Mouse (Mus musculus) liver, embryonic 13.5 days (tissue): ENCODE results near the gene Bbof1. TPM values are rescaled to one million over a fixed set of nuclear protein-coding genes. Genes with fewer than 3 reads are reported as not detected.

Source experiments
- ATAC-seq: fragments of 200-750 bp; cut with Nextera tagmentation; 2 replicates; pipeline ENCODE4 v1.8.0; 2017; ENCODE audit warnings: low read depth, mild to moderate bottlenecking, moderate number of reproducible peaks, moderate library complexity
- DNase-seq: peaks from one replicate; pipeline ENCODE4 v3.0.0; 2022
- H3K27ac ChIP-seq: fragments of 300-500 bp; sonication (generic); 2 replicates; pipeline ENCODE4 v1.5.1; 2015; ENCODE audit warnings: moderate library complexity, mild to moderate bottlenecking, inconsistent platforms
- H3K27me3 ChIP-seq: fragments of 300-500 bp; sonication (generic); 2 replicates; pipeline ENCODE4 v1.6.1; 2015; ENCODE audit warnings: mild to moderate bottlenecking, inconsistent platforms
- H3K36me3 ChIP-seq: fragments of 300-500 bp; sonication (generic); 2 replicates; pipeline ENCODE4 v1.6.1; 2015; ENCODE audit warnings: mild to moderate bottlenecking, inconsistent platforms
- H3K4me1 ChIP-seq: fragments of 300-500 bp; sonication (generic); replicated peaks from 2 replicates; pipeline ENCODE4 v1.6.1; 2015; ENCODE audit warnings: inconsistent platforms
- H3K4me2 ChIP-seq: fragments of 300-500 bp; sonication (generic); 2 replicates; pipeline ENCODE4 v1.6.1; 2015; ENCODE audit warnings: inconsistent platforms, mild to moderate bottlenecking, moderate library complexity
- H3K4me3 ChIP-seq: fragments of 300-500 bp; sonication (generic); replicated peaks from 2 replicates; pipeline ENCODE4 v1.5.1; 2015; ENCODE audit warnings: mild to moderate bottlenecking, inconsistent platforms
- H3K9ac ChIP-seq: fragments of 300-500 bp; sonication (generic); 2 replicates; pipeline ENCODE4 v1.6.1; 2015; ENCODE audit warnings: mild to moderate bottlenecking, inconsistent platforms
- H3K9me3 ChIP-seq: fragments of 300-500 bp; sonication (generic); replicated peaks from 2 replicates; pipeline ENCODE4 v1.6.1; 2016; ENCODE audit warnings: inconsistent platforms
- WGBS: fragments of 180-500 bp; shearing (Covaris S2); methylation state at CpG from one replicate; pipeline ENCODE4 v1.1.7; 2015; ENCODE audit not compliant: insufficient replicate concordance; 5-methylcytosine and 5-hydroxymethylcytosine counted together
- polyA plus RNA-seq: library from polyadenylated mRNA; unstranded; fragments of >200 nt; fragmentation: Nextera tagmentation; extraction: Ambion mirVana; gene quantifications from 2 replicates; pipeline ENCODE4 v1.2.1, GENCODE M21; 2015

The Bbof1 gene
- polyA plus RNA-seq, 1 experiment from 2014 or later: 0.24 TPM

DNA sequence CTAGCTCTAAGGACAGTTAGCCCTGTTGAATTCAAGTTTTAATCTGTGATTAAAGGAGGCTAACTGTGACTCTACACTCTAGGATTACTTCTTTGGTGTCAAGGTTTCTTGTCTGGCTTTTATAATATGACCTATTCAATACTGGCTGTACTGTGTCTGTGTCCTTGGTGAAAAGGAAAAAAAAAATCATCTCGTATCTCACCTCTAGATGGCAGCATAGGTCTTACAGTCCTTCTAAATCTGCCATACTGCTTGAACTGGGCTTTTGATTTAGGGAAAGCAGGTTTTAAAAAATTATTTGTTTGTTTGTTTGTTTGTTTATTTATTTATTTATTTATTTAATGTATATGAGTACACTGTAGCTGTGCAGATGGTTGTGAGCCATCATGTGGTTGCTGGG is 59.8 kb downstream of the Bbof1 start:
- no peak for DNase-seq
- H3K4me3 ChIP-seq: no peak overlapping the region
- WGBS: 0% methylated on average over 1 of the region's 1 CpGs
- H3K4me1 ChIP-seq: no peaks in the 10 kb centered on the region
- no peak overlapping the region for H3K4me2 ChIP-seq
- no peak overlapping the region for H3K9ac ChIP-seq
- no peak for ATAC-seq
- H3K27ac ChIP-seq: no peak overlapping the region
- no peaks in the 10 kb centered on the region for H3K27me3 ChIP-seq
- H3K9me3 ChIP-seq: no peaks in the 10 kb centered on the region
- H3K36me3 ChIP-seq: peaks cover 43% of the 10 kb centered on the region

DNA sequence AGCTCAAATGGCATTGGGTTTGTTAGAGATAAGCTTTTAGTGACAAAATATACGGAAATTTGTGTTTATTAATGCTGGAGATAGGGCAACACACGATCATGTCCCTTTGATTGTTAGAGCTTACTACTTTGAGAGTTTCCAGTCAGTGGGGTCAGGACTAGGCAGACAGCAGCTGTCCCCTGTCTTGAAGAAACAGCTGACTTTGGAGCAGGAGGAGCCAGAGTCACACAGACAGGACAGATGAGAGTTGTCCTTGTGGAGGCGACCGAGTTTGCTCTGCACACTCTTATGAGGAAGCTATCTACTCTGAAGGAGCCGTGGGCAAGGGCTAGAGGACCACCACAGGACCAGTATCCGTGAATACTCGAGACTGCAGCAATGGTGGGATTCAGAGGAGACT is 70.1 kb downstream of the Bbof1 start:
- H3K4me1 ChIP-seq: peaks cover 20% of the 10 kb centered on the region
- H3K36me3 ChIP-seq: peaks cover 17% of the 10 kb centered on the region
- 82% methylated on average over 7 of the region's 7 CpGs for WGBS
- no peak overlapping the region for H3K9ac ChIP-seq
- no peaks in the 10 kb centered on the region for H3K9me3 ChIP-seq
- no peak overlapping the region for H3K4me2 ChIP-seq
- no peak for ATAC-seq
- H3K4me3 ChIP-seq: no peak overlapping the region
- DNase-seq: no peak
- no peak overlapping the region for H3K27ac ChIP-seq
- H3K27me3 ChIP-seq: no peaks in the 10 kb centered on the region

DNA sequence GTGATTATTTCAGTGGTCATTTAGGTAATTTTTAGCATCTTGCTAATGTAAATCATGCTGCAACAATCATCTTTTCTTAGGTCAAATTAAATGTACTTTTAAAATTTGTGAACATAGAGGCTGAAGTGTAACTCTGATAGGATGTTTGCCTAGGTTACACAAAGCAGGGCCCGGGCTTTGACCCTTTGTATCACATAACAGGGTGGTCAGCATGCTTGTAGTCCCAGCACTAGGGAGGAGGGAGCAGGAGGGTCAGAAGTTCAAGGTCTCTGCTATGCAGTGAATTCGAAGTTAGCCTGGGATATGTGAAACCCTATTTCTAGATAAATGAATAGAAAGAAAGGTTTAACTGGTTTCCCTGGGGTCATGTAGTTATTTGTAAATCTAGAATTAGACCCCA is 72.4 kb downstream of the Bbof1 start:
- H3K4me1 ChIP-seq: peaks cover 29% of the 10 kb centered on the region
- H3K4me2 ChIP-seq: no peak overlapping the region
- H3K4me3 ChIP-seq: no peak overlapping the region
- H3K9ac ChIP-seq: no peak overlapping the region
- H3K27me3 ChIP-seq: no peaks in the 10 kb centered on the region
- H3K27ac ChIP-seq: no peak overlapping the region
- 0 out of 2 replicates have a peak, but pooled peaks have one; percentile 50 for ATAC-seq
- H3K36me3 ChIP-seq: peaks cover 12% of the 10 kb centered on the region
- H3K9me3 ChIP-seq: no peaks in the 10 kb centered on the region
- WGBS: 65% methylated on average over 2 of the region's 2 CpGs
- DNase-seq: no peak

DNA sequence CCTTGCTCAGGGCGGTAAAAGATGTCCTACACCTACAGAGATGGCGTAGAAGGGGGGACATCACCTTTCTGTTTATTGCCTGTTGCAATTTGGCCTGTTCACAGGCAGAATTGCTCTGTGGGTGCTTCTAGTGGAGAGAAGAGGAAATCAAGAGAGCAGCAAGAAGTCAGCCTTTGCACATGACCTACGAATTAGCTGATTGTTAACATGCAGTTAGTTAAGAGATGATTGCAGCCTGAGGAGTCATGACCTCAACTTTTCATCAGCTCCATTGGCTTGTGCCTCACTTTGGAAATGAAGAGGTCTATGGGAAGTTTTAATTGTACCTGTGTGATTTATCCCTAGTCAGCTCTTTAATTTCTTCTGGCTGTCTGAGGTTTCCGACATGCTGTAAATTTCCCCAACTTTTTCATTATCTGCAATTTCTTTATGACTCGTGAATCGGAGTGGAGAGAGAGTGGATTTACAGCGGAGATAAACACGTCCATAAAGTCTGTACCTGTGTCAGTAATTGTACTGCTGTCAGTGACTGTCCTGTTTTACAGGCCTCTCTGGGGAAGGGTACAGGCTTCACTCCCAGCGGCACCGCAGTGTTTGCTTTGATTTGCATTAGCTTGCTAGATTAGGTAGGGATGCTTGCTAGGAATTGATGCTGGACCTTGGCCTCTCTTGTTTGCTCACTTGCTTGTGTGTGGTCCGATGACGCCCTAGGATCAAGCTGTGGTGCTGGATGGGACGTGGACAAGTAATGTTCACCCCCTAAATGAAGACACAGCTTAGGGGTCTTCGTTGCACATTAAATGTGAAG is 74.1 kb downstream of the Bbof1 start:
- peak overlapping the region; percentile 45 for H3K27ac ChIP-seq
- 80% methylated on average over 14 of the region's 14 CpGs for WGBS
- H3K9ac ChIP-seq: no peak overlapping the region
- H3K4me1 ChIP-seq: peaks cover 34% of the 10 kb centered on the region
- DNase-seq: no peak
- peak; percentile 68; the same call in 1 of the 2 replicates for ATAC-seq
- no peak overlapping the region for H3K4me3 ChIP-seq
- no peaks in the 10 kb centered on the region for H3K9me3 ChIP-seq
- no peak overlapping the region for H3K4me2 ChIP-seq
- H3K36me3 ChIP-seq: peaks cover 12% of the 10 kb centered on the region
- no peaks in the 10 kb centered on the region for H3K27me3 ChIP-seq

DNA sequence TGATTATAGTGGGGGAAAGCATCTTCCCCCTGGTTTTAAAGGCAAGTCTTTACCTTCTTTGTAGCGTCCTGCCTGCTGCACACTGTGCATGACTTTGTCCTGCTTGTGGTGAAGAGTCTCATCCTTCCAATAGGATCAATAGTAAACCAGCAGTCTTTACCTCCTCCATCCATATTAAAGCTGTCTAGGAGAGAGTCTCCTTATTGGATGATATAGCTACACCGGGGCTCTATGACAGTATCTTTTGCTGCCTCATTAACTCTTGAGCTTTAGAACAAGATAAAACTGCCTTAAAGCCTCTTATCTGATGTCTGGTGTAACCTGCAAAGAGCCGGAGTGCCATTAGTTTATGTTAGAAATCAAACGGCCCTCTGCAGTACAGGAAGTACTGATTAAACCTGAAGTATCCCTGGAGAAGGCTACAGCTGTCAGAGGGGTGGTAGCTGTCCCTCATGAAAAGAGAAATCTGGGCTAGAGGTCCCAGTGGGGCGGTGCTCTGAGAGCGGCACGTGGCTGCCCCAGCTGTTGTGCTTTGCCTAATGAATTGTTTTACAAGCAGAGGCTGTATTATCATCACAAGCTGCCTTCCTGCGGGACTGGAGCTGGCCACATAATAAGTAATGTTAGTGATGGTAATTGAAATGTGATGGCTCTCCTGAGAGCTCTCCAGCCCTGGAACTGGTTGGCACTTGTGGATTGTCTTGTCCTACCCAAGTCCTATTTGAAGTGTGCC is 78.6 kb downstream of the Bbof1 start:
- Histone ChIP-seq H3K27ac (no peak overlapping the region), H3K27me3 (no peaks in the 10 kb centered on the region), H3K4me1 (peaks cover 28% of the 10 kb centered on the region), H3K4me2 (no peak overlapping the region), H3K4me3 (no peak overlapping the region), H3K9ac (no peak overlapping the region), H3K9me3 (no peaks in the 10 kb centered on the region), H3K36me3 (0 out of 2 replicates have a peak, but pooled peaks cover 6% of the 10 kb centered on the region)
- no peak for ATAC-seq
- no peak for DNase-seq
- 45% methylated on average over 8 of the region's 8 CpGs for WGBS

Other genes starting within 250 kb of the Bbof1 start
- 3.7 and 4.4 TPM in 2 replicates for gene Elmsan1, start 190.2 kb upstream of the Bbof1 start, polyA plus RNA-seq
- 29.3 and 36.5 TPM in 2 replicates for gene Ptgr2, start 123.8 kb upstream of the Bbof1 start, polyA plus RNA-seq
- gene Zfp410, start 92.2 kb upstream of the Bbof1 start, polyA plus RNA-seq: 44.5 and 49.1 TPM in 2 replicates
- gene Coq6, start 47.4 kb upstream of the Bbof1 start, polyA plus RNA-seq: 29.4 and 29.6 TPM in 2 replicates
- gene Fam161b, start 47.2 kb upstream of the Bbof1 start, polyA plus RNA-seq: 1.4 and 1.5 TPM in 2 replicates
- 11.5 and 14.1 TPM in 2 replicates for gene Entpd5, start within 50 bp of the Bbof1 start, polyA plus RNA-seq
- gene Rnf113a2, start 8.1 kb downstream of the Bbof1 start, polyA plus RNA-seq: 15.8 and 20.2 TPM in 2 replicates
- 17.0 and 23.4 TPM in 2 replicates for gene Aldh6a1, start 41.9 kb downstream of the Bbof1 start, polyA plus RNA-seq
- gene Lin52, start 42.4 kb downstream of the Bbof1 start, polyA plus RNA-seq: 12.7 and 14.4 TPM in 2 replicates
- gene Vsx2, start 160.7 kb downstream of the Bbof1 start, polyA plus RNA-seq: not detected in 2 replicates
- gene Abcd4, start 208.3 kb downstream of the Bbof1 start, polyA plus RNA-seq: 3.9 and 4.4 TPM in 2 replicates
- not detected in 2 replicates for gene Vrtn, start 231.9 kb downstream of the Bbof1 start, polyA plus RNA-seq